Mouse (Mus musculus) embryonic fibroblast, embryonic 13.5 days (primary cell): ENCODE data around the gene Hoxa6.

Experiments used
- CTCF ChIP-seq: IDR thresholded peaks from 2 replicates; pipeline ENCODE4 v1.5.1; 2011; ENCODE audit warnings: mild to moderate bottlenecking, control low read depth, low read length, moderate library complexity, borderline replicate concordance; ENCODE audit not compliant: insufficient read depth
- POLR2A ChIP-seq: IDR thresholded peaks from 2 replicates; pipeline ENCODE4 v1.6.1; 2011; ENCODE audit warnings: low read depth, mild to moderate bottlenecking, control low read depth, low read length, moderate library complexity

GRCm38 (mm10) chr6:52182793-52183192 lies 25.7 kb downstream of the Hoxa6 start:
- TF ChIP-seq POLR2A (no peak), CTCF (no peak)
